Mouse (Mus musculus): ENCODE measurements around the gene Bach2.

Gene Bach2

DNA sequence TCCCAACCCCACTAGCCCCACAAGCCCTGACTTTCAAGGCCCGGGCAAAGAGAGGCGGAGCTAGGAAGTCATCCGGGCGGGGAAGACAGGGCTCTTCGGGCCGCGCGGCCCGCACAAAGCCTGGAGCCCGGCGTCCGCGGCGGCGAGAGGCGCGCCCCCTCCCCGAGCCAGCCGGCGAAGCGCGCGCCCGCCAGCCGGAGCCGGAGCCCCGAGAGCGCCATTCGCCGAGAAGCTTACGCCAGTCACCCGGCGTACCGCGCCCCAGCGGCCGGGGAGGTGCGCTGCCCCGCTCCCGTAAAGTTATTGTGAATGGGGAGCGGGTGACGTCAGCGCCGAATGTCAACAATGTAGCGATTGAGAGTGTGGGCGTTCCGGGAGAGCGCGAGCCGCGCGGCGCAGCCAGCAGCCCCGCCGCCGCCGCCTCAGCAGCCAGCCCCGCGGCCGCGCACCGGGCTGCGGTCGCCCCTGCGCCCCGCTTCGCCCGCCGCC lies at the start of gene Bach2:
Bach2 (plus strand) TSS at position 439 of the 489 bp plus-strand sequence.
- peak; percentile 88 to 89 for DNase-seq

DNA sequence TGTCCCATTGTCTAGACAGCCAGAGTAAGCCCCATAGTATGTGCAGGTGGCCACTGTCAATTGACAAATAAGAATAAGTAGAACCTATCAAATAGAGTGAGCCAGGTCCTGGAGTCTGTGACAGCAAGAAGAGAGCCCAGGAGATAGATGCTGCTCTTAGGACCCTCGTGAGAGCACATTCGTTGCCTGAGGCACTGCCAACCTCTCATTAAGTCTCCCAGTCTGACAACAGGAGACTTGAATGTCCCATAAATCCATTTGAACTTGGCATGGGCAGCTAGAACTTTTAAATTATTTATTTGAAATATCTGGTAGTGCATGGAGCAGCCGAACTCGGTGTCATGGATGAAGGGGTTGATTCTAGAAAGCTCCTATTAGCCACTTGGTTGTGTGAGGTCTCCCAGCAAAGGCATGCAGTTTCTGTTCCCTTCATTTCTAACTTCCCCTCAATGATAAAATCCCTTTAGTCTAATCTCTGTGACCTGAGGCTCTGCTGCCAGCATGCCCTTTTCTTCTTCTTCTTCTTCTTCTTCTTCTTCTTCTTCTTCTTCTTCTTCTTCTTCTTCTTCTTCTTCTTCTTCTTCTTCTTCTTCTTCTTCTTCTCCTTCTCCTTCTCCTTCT lies 49.1 kb upstream of the Bach2 start:
- no peak for DNase-seq

DNA sequence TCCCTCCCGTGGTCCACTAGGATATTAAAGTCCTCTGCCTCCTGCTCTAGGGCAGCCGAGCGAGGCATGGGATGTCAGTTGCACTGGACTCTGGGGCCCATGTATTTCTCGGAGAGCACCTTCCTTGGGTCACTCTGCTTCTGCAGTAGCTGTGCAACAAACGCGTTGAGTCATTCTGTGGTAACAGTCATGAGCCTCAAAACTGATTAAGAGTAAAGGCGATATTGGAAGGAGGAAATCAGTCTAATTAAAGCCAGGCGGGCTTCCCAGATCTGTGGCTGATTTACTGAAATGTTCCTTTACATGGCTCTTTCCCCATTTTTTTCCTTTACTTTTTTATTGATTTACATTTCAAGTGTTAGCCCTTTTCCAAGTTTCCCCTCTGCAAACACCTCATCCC lies 48.1 kb upstream of the Bach2 start:
- no peak for DNase-seq

DNA sequence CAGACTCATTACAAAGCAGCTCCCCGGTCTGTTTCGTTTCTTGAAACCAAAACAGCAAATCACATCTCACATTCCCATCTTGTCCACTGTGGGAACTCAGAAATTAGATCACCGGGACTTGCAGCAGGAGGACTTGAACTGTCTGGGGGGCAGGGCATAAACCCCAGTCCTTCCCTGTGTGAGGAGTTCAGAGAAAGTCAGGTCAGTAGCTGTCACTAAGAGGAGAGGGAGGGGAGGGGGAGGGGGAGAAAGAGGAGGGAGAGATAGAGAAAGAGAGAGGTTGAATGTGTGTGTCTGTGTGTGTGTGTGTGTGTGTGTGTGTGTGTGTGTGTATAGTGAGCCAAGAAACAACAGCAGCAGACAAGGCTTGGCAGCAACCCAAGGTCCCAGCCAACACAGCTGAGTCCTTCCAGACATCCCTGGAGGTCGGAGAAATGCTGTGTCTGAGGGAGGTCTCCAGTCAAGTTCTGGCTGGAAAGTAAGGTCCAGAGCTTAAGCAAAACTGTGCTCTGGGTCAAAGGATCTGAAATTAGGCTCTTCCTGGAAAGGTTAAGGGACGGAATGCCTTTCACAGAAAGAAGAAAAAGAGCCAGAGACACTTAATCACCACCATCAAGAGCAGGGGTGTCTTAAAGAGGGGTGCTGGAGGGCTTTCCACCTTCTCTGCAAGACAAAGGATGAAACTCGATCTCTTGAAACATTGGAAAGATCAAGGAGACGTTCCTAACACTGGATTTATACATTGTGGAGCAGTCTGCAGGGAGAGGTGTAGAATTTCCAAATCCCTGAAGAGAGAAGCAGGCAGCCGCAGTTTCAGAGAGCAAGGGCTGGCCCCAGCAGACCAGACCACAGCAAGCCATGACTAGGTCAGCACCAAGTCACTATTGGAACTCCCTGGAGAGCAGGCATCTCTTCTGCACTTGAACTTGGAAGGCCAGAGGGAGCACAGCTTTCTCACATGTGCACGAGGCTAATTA lies 42.4 kb upstream of the Bach2 start:
- DNase-seq, result peak; percentile 16 to 24

- DNase-seq, result peak; percentile 73 to 74
These were observed 40.6 kb upstream of the Bach2 start for GRCm38 (mm10) chr4:32198031-32198430.

- DNase-seq, result peak in 1 of 2 experiments; percentile 12
These were observed 40.0 kb upstream of the Bach2 start for GRCm38 (mm10) chr4:32198589-32198988.

DNA sequence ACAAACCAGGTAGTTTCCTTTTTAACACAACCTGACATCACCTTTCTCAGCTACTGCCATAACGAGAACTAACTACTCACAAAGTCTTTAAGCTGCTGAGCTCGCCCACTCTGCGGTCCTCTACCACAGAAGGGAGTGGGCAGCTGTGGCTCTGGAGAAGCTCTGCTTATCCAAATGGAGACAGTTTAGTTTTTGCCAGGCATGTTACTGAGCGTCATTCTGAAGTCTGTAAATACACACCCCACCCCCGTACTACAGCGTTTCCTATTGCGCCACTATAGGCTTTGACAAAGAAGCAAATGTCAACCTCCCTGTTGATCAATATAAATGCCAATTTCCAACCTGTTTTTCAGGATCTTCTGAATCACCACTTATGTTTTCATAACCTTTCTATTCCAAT lies 39.4 kb upstream of the Bach2 start:
- DNase-seq, result no peak

DNA sequence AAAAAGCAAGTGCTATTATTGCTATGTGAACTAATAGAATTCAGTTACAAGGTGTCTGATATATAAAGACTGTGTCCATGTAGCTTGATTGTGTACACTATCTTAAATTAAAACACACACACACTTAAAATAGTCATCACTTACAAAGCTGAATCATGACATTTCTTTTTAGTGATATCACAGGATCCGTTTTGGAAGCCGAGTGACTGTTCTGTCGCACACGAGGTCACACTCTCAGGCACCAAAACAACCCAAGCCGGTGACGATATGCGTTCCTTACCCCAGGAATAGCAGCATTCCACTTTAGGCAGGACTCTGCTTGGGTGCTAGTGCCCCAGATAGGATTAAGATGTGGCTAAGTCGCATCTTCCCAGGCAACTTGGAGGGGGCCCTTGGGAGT lies 37.5 kb upstream of the Bach2 start:
- DNase-seq, result no peak

DNA sequence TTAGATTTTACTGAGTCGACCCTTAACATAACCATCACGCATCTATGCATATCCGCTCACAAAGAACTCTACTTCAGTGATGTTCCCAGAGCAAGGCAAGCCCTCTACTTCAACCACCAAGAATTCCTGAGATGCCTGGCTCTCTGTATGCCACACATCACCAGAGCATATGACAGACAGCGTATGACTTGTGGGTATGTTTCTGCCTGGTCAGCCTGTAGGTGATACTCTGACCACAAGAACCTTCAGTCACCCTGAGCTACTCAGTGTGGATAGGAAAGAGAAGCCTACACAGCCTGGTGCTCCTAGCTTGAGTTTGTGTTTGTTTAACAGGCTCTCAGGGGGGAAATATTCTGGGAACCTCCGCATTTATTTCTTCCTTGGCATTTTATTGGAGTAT lies 36.2 kb upstream of the Bach2 start:
- no peak for DNase-seq

DNA sequence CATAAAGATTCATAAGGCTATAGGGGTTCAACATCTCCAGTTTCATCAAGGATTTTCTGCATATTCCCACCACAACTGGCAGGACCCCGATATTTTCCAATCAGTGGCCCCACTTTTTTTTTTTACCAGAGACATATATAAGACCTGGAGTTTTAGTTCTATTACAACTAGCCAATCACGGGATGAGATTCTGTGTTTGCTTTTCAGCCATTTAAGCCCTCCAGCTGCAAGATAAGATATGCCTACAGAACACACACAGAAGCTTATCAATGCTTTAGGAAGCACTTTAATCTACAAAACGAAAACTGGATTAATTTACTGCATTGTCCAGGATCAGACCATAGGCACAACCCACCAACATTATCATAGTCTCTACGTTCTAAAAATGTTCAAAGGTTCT lies 33.8 kb upstream of the Bach2 start:
- no peak for DNase-seq

- no peak for DNase-seq
These were observed 32.8 kb upstream of the Bach2 start for GRCm38 (mm10) chr4:32205825-32206224.

DNA sequence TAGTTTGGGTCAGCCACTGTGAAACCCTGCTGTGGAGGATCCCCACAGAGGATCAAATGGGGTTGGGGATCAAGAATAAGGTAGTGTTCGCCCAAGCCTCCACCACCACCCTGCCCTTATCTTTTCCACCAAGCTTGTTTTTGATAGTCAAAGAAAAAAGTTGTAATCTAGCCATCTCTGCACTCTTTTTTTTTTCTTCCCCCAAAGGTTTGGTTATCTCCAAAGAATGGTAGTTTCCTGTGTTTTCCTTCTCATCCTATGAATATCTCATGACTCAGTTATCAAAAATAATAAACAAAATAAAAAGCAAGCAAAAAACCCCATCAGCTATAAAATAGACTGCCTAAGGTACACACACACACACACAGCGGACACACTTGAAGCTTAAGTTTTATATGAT lies 28.6 kb upstream of the Bach2 start:
- DNase-seq, result no peak

DNA sequence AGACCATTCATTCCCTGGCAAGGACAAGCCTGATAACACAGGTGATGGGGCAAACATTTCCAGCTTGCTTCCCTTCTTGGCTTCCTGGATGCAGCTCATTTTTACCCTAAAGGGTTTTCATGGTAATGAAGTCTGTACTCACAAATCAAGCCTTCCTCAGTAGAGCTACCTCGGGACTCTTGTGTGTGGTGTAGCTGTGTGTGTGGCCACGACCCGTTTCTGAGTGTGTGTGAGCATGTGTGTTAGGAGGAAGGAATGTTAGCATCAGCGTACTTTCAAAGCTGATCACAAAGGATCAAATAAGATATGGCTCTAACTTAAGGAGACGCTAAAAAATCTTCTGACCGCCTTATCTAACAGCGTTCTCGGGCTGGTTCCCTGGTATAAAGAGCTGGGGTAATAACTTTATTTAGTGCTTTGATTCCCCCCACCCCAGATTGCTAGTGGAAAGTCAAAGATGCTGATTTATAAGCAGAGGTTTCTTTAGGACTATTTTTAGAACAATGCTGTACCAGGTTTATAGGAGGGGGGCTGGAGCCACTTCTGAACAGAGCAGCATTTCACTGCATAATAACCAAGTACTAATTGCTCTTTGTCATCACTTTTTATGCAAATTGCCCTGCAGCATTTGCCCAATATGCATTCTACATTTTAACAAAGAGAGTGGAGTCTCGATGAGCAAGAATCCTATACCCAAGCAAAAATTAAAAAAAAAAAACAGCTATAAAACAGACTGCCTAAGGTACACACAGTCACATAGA lies 28.0 kb upstream of the Bach2 start:
- DNase-seq, result no peak

GRCm38 (mm10) chr4:32212593-32212992 lies 26.0 kb upstream of the Bach2 start:
- no peak for DNase-seq

GRCm38 (mm10) chr4:32216466-32216865 lies 22.1 kb upstream of the Bach2 start:
- no peak for DNase-seq

GRCm38 (mm10) chr4:32217016-32217415 lies 21.6 kb upstream of the Bach2 start:
- DNase-seq, result no peak

DNA sequence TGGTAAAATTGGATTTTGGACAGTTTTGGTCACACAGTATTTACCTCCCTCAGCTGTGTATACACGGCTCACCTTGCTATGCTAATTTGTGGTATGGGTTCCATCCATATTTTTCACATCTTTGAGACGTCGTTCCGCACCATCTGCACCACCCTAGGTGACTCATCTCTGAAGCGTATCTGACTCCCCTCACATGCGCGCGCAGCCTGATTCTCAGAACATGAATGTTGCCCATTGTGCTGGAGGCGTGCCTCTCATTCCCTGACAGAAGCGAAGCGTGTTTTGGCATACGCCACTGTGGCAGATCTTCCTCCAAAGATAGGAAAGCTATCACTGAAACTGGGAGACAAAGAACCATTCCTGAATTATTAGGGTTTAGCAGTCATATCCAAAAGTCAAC lies 21.0 kb upstream of the Bach2 start:
- no peak for DNase-seq

DNA sequence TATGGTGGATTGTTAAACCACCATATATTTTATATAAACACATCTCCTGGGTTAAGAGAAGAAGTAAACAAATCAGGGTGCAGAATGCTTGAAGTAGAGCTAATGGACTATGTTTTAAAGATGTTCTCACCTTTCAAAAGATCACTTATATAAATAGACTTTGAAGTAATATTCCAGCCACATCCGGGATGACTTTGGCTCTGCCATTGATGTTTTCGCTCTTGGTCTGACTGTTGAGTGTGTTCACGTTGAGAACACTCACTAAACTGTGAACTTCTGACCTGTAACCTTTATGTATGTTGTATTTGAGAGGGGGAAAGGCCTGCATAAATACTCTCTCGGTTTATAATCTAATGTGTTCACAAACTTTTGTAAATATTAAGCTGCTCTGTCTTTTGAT lies 20.2 kb upstream of the Bach2 start:
- DNase-seq, result no peak

- DNase-seq, result no peak
These were observed 19.0 kb upstream of the Bach2 start for GRCm38 (mm10) chr4:32219428-32220128.

DNA sequence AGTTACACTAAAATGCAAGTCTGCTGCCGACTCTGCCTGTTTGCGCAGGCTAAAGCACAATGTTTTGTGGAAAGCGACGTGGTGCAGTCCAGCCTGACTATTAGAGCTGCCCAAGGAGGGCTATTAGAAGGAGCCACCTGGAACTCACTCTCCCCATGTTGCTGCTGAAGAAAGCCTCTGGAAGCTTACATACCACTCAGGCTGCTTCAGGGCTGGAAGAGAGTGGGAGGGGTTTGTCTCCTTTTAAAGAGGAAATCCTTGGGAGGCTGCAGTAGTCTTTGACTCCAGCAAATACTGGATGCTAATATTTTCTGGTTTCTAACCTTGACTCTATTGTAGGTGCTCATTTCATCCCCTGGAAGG lies 18.5 kb upstream of the Bach2 start:
- DNase-seq, result no peak

- no peak for DNase-seq
These were observed 17.6 kb upstream of the Bach2 start for GRCm38 (mm10) chr4:32220961-32221360.

- DNase-seq, result no peak
These were observed 15.0 kb upstream of the Bach2 start for GRCm38 (mm10) chr4:32223563-32223962.

DNA sequence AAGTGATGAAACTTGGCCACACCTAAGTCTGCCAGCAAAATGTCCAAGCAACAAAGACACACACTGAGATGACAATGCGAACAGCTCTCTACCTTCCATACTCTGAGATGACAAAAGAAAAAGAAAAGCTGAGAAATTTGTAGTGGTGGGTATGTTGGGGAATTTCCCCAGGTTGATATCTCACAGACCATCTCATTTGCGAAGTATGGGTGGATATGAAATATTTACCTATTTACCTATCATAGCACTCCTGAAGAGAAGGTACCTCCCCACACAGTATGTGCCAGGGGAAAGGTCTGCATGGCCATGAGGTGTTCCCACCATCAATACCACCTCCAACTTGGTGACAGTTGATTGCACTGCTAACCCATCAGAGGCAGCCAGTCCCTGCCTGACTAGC lies 13.4 kb upstream of the Bach2 start:
- no peak for DNase-seq

Measured in cerebellum, postnatal 36 days (tissue).